Mouse (Mus musculus): ENCODE data around the gene Actn2.

The Actn2 gene

DNA sequence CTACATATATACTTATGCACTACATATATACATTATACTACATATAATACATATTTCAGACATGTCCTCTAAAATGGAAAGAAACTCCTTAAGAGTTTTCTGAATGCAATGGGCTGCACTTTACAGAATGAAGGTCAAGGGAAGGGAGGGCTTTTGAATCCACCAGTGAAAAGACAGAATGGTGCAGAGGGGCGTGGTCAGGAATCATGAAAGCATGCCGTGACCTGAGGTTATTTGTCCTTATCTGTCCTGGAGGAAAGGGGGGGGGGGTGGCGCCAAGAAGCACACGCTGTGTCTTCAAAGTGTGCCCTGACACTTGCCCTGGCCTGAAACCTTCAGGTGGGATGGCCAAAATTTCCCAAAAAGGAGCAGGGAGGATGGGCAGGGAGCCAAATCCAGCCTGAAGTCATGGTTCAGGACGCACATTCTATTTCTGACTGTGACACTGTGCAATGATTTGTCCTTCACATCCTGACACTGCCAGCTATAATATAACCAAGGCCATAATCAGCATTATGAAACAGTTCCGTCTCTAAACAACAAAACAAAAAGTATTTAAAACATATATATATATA lies 23.3 kb downstream of the Actn2 start:
- no peak for DNase-seq (ENCODE audit: low spot score in 2 of 2)

DNA sequence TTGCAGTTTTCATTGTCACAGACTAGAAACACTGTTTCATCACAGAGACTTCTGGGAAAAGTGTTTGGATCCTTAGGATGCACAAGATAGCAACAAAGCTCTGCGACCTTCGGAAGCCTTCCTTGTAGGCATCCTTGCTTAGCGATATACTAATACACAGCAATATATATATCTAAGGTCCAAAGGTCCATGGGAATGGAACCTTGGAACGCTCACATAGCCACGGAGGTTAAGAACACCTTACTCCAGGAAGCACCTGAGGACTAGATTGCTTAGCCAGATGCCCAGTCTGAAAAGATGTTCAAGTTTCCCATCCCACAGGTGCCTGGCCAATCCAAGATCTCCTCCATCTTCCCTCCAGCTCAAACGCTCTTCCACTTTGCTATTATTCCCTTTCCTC lies 26.4 kb downstream of the Actn2 start:
- no peak for DNase-seq (ENCODE audit: low spot score in 2 of 2)

DNA sequence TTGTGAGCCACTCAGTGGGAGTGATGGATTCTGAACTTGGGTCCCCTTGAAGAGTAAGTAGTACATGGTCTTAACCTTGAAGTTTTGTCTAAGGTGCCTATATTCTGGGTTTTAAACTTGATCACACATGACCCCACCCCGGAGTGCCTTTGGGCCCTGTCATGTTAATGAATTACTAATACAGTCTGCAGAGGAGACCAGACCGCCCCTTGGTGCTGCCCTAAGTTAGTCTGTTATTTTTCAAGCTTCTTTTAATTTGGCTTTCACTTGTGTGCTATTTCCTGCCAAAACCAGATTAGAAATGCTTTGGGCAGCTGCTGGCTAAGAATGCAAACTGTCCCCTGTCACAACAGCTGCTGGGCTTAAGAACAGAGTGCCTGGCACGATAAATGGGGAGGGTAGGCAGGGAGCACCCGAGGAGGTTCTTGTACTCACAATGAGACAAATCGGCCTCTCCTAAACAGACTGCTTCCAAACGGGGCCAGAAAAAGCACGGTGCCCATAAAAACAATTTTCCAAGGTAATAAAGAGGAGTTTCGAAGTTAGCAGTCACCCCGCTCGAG lies 28.5 kb downstream of the Actn2 start:
- DNase-seq (ENCODE audit: low spot score in 2 of 2), result no peak

DNA sequence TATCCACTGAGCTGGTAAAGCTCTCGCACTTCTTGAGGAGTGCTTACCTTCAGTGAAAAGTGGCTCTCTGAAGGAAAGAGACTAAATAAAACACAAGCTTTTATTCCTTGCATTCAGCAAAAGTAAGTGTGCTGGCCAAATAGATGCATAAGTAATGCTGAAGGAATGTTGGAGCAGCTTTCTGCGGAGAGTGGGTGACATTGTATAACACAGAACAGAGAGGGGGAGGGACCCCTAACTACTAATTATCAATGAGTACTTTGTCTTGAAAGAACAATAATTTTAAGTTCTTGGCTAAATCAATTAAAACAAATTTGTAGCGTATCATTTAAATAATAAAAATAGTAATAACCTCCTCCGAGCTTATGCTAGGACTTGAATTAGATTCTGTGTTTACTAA lies 29.2 kb downstream of the Actn2 start:
- no peak for DNase-seq (ENCODE audit: low spot score in 2 of 2)

DNA sequence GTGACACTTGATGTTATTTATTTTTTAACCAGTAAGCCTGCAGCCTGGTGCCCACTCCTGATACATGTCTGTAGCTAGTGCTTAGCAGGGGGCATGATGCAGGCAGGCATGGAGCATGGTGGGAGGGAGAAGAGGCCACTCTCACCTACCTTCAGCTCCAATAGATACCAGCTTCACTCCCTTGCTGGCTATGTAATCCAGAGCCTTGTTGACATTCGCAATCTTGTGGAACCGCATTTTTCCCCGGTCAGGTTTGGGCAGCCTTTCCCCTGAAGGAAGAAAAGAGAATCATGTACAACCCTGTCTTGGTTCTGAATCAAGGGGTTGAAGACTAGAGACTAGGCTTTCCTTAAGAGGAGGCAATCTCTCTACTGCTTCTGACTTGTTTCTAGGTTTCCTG lies 31.1 kb downstream of the Actn2 start:
- no peak for DNase-seq (ENCODE audit: low spot score in 2 of 2)

GRCm38 (mm10) chr13:12308878-12309277 lies 31.7 kb downstream of the Actn2 start:
- no peak for DNase-seq (ENCODE audit: low spot score in 2 of 2)

GRCm38 (mm10) chr13:12308473-12308872 lies 32.1 kb downstream of the Actn2 start:
- DNase-seq (ENCODE audit: low spot score in 2 of 2), result no peak

DNA sequence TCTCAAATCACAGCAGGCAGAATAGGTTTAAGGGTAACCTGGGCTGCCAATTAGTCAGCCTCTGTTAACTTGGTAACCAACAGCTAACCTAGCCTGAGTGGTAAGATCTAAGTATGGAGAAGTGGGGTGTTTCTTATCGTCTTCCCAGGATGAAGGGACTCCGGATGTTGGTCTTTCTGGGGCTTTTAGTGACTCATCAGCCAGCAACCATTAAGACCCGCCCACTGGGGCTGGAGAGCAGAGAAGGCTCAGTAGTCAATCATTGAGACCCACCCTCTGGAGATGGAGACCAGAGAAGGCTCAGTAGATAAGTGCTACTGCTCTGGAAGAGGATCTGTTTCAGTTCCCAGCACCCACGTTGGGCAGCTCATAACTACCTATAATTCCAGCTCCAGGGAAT lies 33.3 kb downstream of the Actn2 start:
- no peak for DNase-seq (ENCODE audit: low spot score in 2 of 2)

DNA sequence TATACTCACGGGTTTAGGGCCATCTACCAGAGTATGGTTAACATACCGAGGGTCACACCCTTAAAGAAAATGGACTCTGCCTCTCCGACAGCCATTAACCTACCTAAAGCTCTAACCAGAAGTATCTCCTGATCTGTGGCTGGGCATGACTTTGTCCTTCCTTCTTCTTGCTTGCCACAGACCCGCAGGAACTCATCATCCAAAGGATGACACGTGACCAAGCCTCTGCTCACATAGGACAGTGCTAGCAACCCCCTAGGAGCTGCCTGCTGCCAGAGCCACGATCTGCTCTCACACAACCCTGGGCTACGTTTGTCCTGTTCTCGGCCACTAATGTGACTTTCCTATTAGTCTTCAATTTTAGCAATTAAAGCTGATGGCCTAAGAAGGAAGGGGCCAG lies 35.0 kb downstream of the Actn2 start:
- no peak for DNase-seq (ENCODE audit: low spot score in 2 of 2)

DNA sequence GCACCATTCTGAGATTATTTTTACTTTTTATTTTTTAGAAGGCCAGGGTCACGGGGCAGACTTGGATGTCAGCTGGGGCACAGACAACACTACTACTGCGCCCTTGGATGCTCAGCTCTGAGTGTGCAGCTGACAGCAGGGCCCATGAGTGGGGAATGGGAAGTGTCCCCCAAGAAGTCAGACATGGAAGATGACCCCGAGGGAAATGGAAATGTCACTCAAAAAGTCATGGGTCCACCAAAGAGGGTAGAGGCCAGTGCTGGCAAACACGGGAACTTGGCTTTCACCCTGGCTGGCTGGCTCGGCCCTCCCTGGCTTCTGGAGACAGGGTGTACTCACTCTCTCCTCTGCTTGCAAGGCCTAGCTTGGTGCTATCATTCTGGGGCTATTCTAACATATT lies 35.6 kb downstream of the Actn2 start:
- DNase-seq (ENCODE audit: low spot score in 2 of 2), result no peak

- DNase-seq (ENCODE audit: low spot score in 2 of 2), result no peak
Measured at GRCm38 (mm10) chr13:12297777-12298176, 42.8 kb downstream of the Actn2 start.

- no peak for DNase-seq (ENCODE audit: low spot score in 2 of 2)
Measured at GRCm38 (mm10) chr13:12296701-12297100, 43.9 kb downstream of the Actn2 start.

DNA sequence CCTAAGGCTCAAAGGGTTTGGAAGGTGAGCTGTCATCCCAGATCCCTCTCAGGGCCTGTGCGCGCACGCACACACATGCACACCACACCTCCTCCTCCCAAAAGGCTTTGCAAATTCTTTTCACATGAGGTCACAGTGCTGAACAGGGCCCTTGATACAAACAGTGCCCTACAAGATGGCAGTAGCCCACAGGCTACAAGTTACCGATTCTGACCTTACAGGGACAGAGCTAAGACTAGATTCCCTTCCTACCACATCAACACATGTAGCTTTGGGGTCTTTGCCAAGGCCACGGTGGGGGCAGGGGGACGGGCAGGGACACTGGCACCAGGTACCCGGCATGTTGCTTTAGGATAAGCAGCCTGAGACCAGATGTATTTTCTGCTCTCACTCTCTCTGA lies 46.8 kb downstream of the Actn2 start:
- no peak for DNase-seq (ENCODE audit: low spot score in 2 of 2)

- no peak for DNase-seq (ENCODE audit: low spot score in 2 of 2)
Measured at GRCm38 (mm10) chr13:12290700-12291099, 49.9 kb downstream of the Actn2 start.

- no peak for DNase-seq (ENCODE audit: low spot score in 2 of 2)
Measured at GRCm38 (mm10) chr13:12284528-12284927, 56.0 kb downstream of the Actn2 start.

DNA sequence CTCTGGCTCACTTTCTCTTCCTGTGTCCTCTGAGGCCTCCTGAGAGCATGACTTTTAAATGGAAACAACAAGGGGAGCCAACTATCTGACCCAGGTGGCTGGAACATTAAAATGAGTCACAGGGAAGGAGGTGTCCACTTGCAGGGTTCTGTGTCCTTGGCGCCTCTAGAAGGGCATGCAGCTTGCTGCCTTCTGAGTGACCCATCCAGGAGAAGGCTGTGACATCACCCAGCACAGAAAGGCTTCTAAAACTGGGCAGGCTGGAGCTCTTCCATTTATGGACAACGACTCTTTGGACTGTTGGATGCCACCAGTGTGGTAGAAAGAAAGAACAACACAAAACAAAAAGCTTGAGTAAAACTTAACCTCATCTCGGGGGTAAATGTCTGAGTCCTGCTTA lies 56.7 kb downstream of the Actn2 start:
- DNase-seq (ENCODE audit: low spot score in 2 of 2), result no peak

GRCm38 (mm10) chr13:12274721-12275120 lies 65.8 kb downstream of the Actn2 start:
- DNase-seq (ENCODE audit: low spot score in 2 of 2), result no peak

GRCm38 (mm10) chr13:12274220-12274619 lies 66.3 kb downstream of the Actn2 start:
- no peak for DNase-seq (ENCODE audit: low spot score in 2 of 2)

GRCm38 (mm10) chr13:12272953-12273352 lies 67.6 kb downstream of the Actn2 start:
- DNase-seq (ENCODE audit: low spot score in 2 of 2), result peak in 1 of 2 experiments; percentile 36

DNA sequence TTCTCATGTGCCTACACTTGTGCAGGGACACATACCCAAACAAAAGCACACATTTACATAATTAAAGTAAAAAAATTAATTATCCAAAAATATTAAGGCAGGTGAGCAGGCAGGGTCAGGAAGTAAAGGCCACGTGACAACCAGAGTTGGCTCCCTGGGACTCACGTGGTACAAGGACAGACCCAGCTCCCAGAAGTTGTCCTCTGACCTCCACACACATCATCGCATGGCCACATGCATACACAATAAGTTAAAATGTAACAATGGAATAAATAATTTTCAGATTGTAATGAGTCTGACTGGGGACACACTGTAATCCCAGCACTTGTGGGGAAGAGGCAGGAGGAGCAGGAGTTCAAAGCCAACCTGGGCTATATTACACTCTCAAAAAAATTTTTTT lies 72.6 kb downstream of the Actn2 start:
- no peak for DNase-seq (ENCODE audit: low spot score in 2 of 2)

- DNase-seq (ENCODE audit: low spot score in 2 of 2), result no peak
Measured at GRCm38 (mm10) chr13:12267097-12267496, 73.5 kb downstream of the Actn2 start.

DNA sequence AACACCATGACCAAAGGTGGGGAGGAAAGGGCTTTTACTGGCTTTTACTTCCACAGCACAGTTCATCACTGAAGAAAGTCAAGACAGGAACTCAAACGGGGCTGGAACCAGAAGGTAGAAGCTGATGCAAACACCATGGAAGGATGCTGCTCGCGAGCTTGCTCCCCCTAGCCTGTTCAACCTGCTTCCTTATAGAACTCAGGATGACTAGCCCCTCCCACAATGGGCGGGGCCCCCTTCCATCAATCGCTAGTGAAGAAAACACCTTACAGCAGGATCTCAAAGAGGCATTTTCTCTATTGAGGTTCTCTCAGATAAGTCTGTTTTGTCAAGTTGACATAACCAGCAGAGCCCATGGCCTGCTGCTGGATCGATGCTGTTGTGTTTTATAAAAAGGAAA lies 76.6 kb downstream of the Actn2 start:
- no peak for DNase-seq (ENCODE audit: low spot score in 2 of 2)

DNA sequence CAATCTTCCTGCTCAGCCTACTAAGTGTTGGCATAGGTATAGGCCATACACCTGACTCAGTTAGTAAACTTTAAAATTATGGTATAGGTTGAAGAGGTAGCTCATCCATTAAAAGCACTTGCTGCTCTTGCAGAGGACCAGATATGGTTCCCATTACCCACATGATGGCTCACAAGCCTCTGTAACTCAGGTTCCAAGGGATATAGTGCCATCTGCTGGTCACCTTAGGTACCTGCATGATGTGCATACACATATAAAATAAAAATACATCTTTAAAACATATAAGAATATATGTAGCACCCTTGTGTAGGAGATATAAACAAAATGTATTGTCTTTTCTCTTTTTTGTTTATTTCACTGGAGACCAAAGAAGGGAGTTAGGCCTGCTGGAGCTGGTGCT lies 79.1 kb downstream of the Actn2 start:
- no peak for DNase-seq (ENCODE audit: low spot score in 2 of 2)

Measured in spleen, postnatal 36 days (tissue).